Mouse (Mus musculus) megakaryocyte, embryonic 14.5 days (primary cell): ENCODE results near the gene Smim6. TPM values are rescaled to one million over a fixed set of nuclear protein-coding genes. Genes with fewer than 3 reads are reported as not detected.

Experiments
- H3K27me3 ChIP-seq: replicated peaks from 2 replicates; pipeline ENCODE3; 2012; ENCODE audit warnings: inconsistent platforms
- H3K36me3 ChIP-seq: replicated peaks from 2 replicates; pipeline ENCODE3; 2012; ENCODE audit warnings: low read length, inconsistent platforms, mixed read lengths
- H3K4me1 ChIP-seq: 2 replicates; pipeline ENCODE4 v1.6.1; 2012; ENCODE audit warnings: inconsistent platforms
- H3K4me3 ChIP-seq: replicated peaks from 2 replicates; pipeline ENCODE3; 2012; ENCODE audit warnings: moderate library complexity, mild to moderate bottlenecking, inconsistent platforms
- H3K9me3 ChIP-seq: 2 replicates; pipeline ENCODE4 v1.6.1; 2012; ENCODE audit warnings: inconsistent platforms
- FLI1 ChIP-seq: IDR thresholded peaks from 2 replicates; pipeline ENCODE4 v1.6.1; 2012; ENCODE audit warnings: low read length, inconsistent platforms, mixed read lengths
- GATA1 ChIP-seq: IDR thresholded peaks from 3 replicates; pipeline ENCODE4 v1.6.1; 2012; ENCODE audit warnings: mixed read lengths, low read length, inconsistent platforms, borderline replicate concordance
- polyA plus RNA-seq: library from polyadenylated mRNA; stranded (reverse); fragments of >175 nt; gene quantifications from 2 replicates; pipeline ENCODE4 v1.2.3, GENCODE M21; 2012; ENCODE audit warnings: low replicate concordance; ENCODE audit not compliant: insufficient read depth

Smim6 gene
- polyA plus RNA-seq, 1 experiment, result not detected

DNA sequence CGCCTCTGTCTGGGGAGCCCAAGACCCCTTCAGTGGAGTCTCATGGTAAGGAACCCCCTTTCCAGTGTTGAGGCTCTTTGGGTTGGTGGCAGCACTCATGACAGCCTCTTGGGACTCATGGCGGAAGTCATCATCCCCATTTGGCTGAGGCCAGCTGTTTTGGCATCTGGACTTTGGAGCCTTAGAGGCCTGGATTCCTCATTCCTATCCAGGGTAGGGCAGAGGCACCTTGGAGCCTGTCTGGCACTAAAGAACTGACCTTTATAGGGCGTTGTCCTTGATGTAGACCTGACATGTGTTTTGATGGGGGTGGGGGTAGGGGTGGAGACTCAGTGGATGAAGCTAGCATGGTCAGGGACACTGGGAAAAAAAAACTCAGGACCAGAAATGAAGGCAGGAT is 27.5 kb upstream of the Smim6 start:
- H3K4me3 ChIP-seq, result no peak overlapping the region
- H3K27me3 ChIP-seq, result peaks cover 86% of the 10 kb centered on the region
- H3K36me3 ChIP-seq, result no peaks in the 10 kb centered on the region
- no peak for TF ChIP-seq GATA1
- TF ChIP-seq FLI1, result no peak
- H3K9me3 ChIP-seq, result no peaks in the 10 kb centered on the region
- H3K4me1 ChIP-seq, result peaks cover 15% of the 10 kb centered on the region

DNA sequence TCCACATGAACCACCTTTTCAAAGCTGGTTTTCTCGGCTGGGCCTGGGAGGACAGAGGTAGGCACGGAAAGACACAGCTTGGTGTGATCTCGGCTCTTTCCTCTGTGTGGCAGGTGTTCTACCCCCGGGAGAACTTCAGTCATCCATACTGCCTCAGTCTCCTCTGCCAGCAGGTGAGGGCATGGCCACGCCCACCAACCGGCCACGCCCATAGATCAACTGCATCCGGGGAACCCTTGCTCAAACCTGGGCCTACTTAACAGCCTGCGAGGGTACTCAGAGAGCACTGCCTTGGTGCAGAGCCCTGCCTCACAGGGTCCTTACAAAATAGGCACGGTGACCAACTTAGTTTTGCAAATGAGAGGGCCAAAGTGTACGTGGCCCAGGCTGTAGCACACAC is 26.5 kb upstream of the Smim6 start:
- peaks cover 15% of the 10 kb centered on the region for H3K4me1 ChIP-seq
- H3K27me3 ChIP-seq, result peaks cover 81% of the 10 kb centered on the region
- TF ChIP-seq GATA1, result no peak
- no peak for TF ChIP-seq FLI1
- H3K9me3 ChIP-seq, result no peaks in the 10 kb centered on the region
- H3K4me3 ChIP-seq, result no peak overlapping the region
- peaks cover under 1% of the 10 kb centered on the region for H3K36me3 ChIP-seq

DNA sequence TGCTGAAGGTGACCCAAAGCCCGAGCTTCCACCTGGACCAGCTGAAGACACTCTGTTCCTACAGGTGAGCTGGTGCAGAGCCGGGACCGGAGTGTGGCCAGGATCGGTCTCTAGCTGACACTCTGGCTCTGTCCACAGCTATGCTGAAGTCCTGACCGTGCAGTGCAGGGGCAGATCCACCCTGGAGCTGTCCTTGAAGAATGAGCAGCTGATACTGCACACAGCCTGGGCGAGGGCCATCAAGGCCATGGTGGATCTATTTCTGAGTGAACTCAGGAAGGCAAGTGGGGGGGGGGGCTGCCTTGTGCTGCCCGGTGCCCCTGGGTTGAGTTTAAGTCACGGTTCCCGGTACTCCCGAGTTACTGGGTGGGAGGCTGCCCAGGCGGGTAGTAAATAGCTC is 25.4 kb upstream of the Smim6 start:
- Histone ChIP-seq H3K27me3 (peaks cover 79% of the 10 kb centered on the region), H3K9me3 (no peaks in the 10 kb centered on the region), H3K36me3 (peaks cover 11% of the 10 kb centered on the region), H3K4me3 (no peak overlapping the region), H3K4me1 (peaks cover 15% of the 10 kb centered on the region)
- TF ChIP-seq FLI1 (no peak), GATA1 (no peak)

DNA sequence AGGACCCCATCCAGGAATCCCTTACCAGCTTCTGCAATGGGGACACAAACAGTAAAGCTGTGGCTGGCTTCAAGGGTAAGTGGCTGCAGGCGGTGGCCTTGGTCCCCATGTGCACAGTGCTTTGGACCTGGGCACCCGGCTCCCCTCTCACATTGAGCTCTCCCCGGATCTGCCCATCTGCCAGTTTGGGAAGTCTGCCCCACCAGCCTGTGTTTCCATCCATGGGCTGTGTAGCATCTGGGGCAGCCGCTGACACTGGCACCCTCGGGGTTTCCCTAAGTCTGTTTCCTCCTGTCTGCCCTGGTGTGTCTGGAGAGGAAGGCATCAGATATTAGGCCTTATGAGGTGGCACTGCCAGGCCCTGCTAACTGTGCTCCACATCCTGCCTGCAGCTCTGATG is 23.8 kb upstream of the Smim6 start:
- Histone ChIP-seq H3K36me3 (peaks cover 26% of the 10 kb centered on the region), H3K4me3 (peak overlapping the region; percentile 56), H3K9me3 (no peaks in the 10 kb centered on the region), H3K4me1 (peaks cover 15% of the 10 kb centered on the region), H3K27me3 (peaks cover 65% of the 10 kb centered on the region)
- no peak for TF ChIP-seq GATA1
- no peak for TF ChIP-seq FLI1

DNA sequence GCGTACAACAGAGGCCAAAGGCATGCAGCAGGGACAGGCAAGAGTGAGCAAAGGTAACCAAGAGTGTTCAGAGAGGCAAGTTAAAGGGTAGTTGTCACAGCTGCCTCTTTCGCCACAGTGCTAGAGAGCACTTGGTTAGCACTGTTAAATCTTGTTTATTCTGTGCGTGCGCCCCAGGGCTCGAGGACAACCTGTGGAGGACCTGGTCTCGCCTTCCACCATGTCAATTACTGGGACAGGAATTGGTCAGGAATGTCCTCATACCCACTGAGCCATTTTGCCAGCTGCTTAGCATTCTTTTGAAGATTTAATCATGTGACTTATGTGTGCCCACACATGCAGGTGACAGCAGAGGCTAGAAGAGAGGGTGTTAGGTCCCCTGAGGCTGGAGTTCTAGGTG is 22.7 kb upstream of the Smim6 start:
- Histone ChIP-seq H3K27me3 (peaks cover 54% of the 10 kb centered on the region), H3K4me3 (no peak overlapping the region), H3K36me3 (peaks cover 38% of the 10 kb centered on the region)

DNA sequence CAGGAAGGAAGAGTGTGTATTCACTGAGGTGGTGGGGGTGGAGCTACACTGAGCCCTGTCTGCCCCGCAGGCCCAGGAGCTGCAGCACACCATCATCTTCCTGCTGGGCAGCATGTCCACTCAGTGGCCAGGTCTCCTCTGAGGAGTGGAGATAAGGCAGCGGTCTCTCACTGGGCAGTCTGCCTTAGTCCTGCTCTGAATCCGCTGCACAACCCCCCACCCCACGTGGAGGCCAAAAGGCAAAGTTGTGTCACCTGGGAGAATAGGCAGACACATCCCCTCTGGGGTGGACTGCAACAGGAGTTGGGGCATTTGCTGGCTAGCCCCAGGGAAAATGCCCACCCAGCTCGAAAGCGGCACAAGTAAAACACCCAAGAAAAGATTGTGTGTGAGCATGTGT is 19.6 kb upstream of the Smim6 start:
- no peak overlapping the region for H3K4me3 ChIP-seq
- peaks cover 20% of the 10 kb centered on the region for H3K4me1 ChIP-seq
- no peaks in the 10 kb centered on the region for H3K9me3 ChIP-seq
- H3K27me3 ChIP-seq, result peaks cover 28% of the 10 kb centered on the region
- TF ChIP-seq GATA1, result no peak
- peaks cover 68% of the 10 kb centered on the region for H3K36me3 ChIP-seq

More for the DNA sequence above, 22.7 kb upstream of the Smim6 start:
- TF ChIP-seq FLI1 (no peak), GATA1 (no peak)
- Histone ChIP-seq H3K9me3 (no peaks in the 10 kb centered on the region), H3K4me1 (peaks cover 15% of the 10 kb centered on the region)

DNA sequence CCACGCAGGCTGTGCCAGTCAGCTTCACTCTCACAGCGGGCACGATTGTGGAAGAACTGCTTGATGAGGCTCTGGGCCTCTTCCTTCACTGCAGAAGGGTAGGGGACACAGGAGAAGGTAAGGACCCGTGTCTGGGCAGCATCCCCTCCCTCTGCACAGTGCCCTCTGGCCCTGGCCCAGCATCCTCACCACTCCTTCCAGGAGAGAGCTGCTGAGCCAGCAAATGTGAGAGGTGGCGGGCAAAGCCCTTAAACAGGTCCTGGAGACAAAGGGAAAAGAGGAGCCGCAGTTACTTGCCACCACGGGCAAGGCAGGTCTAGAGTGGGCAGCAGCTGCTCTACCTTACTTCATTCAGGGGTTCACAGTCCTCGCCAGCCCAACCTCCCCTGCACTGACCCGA is 18.7 kb upstream of the Smim6 start:
- Histone ChIP-seq H3K4me3 (no peak overlapping the region), H3K4me1 (peaks cover 19% of the 10 kb centered on the region), H3K36me3 (peaks cover 77% of the 10 kb centered on the region), H3K27me3 (peaks cover 21% of the 10 kb centered on the region), H3K9me3 (no peaks in the 10 kb centered on the region)
- TF ChIP-seq GATA1 (no peak), FLI1 (no peak)

DNA sequence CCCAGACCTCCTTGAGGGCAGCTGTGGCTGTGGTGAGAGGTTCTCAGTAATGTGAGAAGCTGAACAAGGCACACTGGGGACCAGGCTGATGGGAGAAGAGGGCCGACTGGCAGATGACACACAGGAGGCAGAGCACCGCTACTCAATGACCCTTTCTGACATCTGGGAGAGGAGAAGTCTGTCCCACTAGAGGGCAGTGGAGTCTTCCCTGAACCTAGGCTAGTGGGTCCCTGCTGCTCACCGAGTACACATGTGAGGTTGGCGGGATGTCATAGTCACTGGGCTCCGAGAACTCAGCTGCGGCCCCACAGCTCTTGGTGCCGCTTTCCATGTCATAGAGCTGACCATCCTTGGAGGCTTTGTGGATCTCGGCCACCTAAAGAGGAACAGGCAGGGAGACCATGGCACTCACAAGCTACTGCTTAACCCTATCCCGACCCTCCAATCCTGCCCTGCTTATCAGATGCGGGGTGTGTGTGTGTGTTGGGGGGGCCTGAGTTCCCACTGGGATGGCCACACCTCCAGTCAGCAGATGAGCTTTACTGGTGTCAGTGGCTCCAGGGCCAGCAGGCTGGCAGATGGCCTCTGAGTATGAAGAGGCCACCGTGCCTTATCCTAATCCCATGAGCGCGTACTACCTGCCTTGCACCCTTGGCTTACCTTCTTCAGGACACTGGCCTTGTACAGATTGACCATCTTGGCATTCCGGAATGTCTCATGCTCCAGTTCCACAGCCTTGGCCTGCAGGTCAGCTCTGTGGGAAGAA is 16.9 kb upstream of the Smim6 start:
- H3K36me3 ChIP-seq, result peaks cover 80% of the 10 kb centered on the region
- no peak for TF ChIP-seq GATA1
- no peak for TF ChIP-seq FLI1
- no peaks in the 10 kb centered on the region for H3K9me3 ChIP-seq
- H3K4me3 ChIP-seq, result no peak overlapping the region
- H3K4me1 ChIP-seq, result peaks cover 33% of the 10 kb centered on the region
- peaks cover 8% of the 10 kb centered on the region for H3K27me3 ChIP-seq

DNA sequence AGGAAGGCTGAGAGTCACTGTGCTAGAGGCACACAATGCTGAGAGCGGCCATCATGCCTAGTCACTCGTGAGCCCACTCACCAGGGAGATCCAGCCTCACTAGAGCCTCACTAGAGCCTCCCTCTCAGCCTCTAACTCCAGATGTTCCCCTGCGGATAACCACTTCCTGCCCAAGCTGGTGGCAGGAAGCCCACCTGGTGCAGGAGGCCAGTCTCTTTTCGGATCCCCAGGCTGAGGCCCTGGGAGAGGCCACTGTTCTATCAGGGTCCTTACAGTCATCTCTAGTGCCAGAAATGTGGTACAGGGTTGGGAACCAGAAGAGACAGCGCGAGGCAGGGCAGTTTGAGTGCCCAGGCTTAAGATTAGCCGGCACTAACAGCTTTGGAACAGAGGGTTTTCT is 13.4 kb upstream of the Smim6 start:
- H3K4me3 ChIP-seq, result peak overlapping the region; percentile 1
- peaks cover 68% of the 10 kb centered on the region for H3K4me1 ChIP-seq
- TF ChIP-seq GATA1 (no peak), FLI1 (no peak)
- H3K9me3 ChIP-seq, result no peaks in the 10 kb centered on the region
- peaks cover 2% of the 10 kb centered on the region for H3K27me3 ChIP-seq
- peaks cover 74% of the 10 kb centered on the region for H3K36me3 ChIP-seq

DNA sequence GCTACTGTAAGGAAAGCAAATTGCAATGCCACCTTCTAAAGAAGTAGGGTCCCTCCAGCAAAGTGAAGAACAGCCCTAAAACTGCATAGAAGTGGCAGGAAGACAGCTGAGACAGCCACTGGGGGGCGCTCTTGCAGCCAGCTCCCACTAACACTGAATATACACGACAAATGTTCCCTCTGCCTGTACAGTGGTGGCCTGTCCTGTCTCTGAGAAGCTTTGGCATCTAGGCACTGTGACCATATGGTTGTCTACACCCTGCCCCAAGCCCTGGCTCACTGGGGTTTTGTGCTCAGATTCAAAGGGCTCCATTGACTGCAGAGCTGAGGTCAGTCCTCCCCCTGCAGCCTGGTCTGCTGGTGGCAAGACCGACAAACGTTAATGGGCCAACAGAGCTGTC is 12.9 kb upstream of the Smim6 start:
- TF ChIP-seq FLI1 (no peak), GATA1 (no peak)
- peaks cover 73% of the 10 kb centered on the region for H3K4me1 ChIP-seq
- H3K36me3 ChIP-seq, result peaks cover 74% of the 10 kb centered on the region
- no peaks in the 10 kb centered on the region for H3K9me3 ChIP-seq
- H3K27me3 ChIP-seq, result peaks cover 2% of the 10 kb centered on the region
- peak overlapping the region; percentile 78 for H3K4me3 ChIP-seq
